Mouse (Mus musculus): ENCODE data around the gene Epn2. TPM values are rescaled to one million over a fixed set of nuclear protein-coding genes. Genes with fewer than 3 reads are reported as not detected.

Epn2 gene
- polyA plus RNA-seq, 1 experiment from 2014 or later: 76.2 TPM

- WGBS: 82% methylated on average over 4 of the region's 4 CpGs
- H3K27me3 ChIP-seq (replicated peaks): no peaks in the 10 kb centered on the region
- no peaks in the 10 kb centered on the region for H3K36me3 ChIP-seq (replicated peaks)
- ATAC-seq (replicated peaks): no peak
- no peak overlapping the region for H3K4me2 ChIP-seq
- no peak overlapping the region for H3K4me3 ChIP-seq
- H3K9ac ChIP-seq: no peak overlapping the region
- no peaks in the 10 kb centered on the region for H3K9me3 ChIP-seq
- no peak overlapping the region for H3K27ac ChIP-seq
- H3K4me1 ChIP-seq: no peaks in the 10 kb centered on the region
Observed at GRCm38 (mm10) chr11:61468534-61468933, 111.0 kb downstream of the Epn2 start.

Other genes starting within 250 kb of the Epn2 start
- gene Slc47a2, start 236.8 kb downstream of the Epn2 start, polyA plus RNA-seq (2015; fragmentation: Nextera tagmentation; extraction: Ambion mirVana): not detected in 2 replicates
- gene Slc47a1, start 201.3 kb downstream of the Epn2 start, polyA plus RNA-seq (2015; fragmentation: Nextera tagmentation; extraction: Ambion mirVana): 0.31 TPM in 2 replicates
- 34.4 and 38.5 TPM in 2 replicates for gene Rnf112, start 125.6 kb downstream of the Epn2 start, polyA plus RNA-seq (2015; fragmentation: Nextera tagmentation; extraction: Ambion mirVana)
- 23.5 and 29.8 TPM in 2 replicates for gene Mfap4, start 94.3 kb downstream of the Epn2 start, polyA plus RNA-seq (2015; fragmentation: Nextera tagmentation; extraction: Ambion mirVana)
- gene Mapk7, start 85.3 kb downstream of the Epn2 start, polyA plus RNA-seq (2015; fragmentation: Nextera tagmentation; extraction: Ambion mirVana): 72.3 and 73.1 TPM in 2 replicates
- 34.9 and 38.9 TPM in 2 replicates for gene B9d1, start 74.5 kb downstream of the Epn2 start, polyA plus RNA-seq (2015; fragmentation: Nextera tagmentation; extraction: Ambion mirVana)
- 11.7 and 12.7 TPM in 2 replicates for gene Grap, start 73.6 kb upstream of the Epn2 start, polyA plus RNA-seq (2015; fragmentation: Nextera tagmentation; extraction: Ambion mirVana)
- gene Fam83g, start 104.4 kb upstream of the Epn2 start, polyA plus RNA-seq (2015; fragmentation: Nextera tagmentation; extraction: Ambion mirVana): 0.21 and 0.22 TPM in 2 replicates
- not detected in 2 replicates for gene Slc5a10, start 141.1 kb upstream of the Epn2 start, polyA plus RNA-seq (2015; fragmentation: Nextera tagmentation; extraction: Ambion mirVana)
- gene Prpsap2, start 182.4 kb upstream of the Epn2 start, polyA plus RNA-seq (2015; fragmentation: Nextera tagmentation; extraction: Ambion mirVana): 52.0 and 53.9 TPM in 2 replicates

Data from midbrain, embryonic 15.5 days (tissue).